Mouse (Mus musculus): ENCODE measurements at regions not wholly inside any gene's neighbourhood (a gene's known extent, or its start where the extent isn't known, plus 50 kb on each side); places are given as distances from the start of the nearest gene placed in this dataset.

GRCm38 (mm10) chr19:51355701-51356100 lies 677.3 kb upstream of the Sorcs1 start:
- TF ChIP-seq CTCF (conservative IDR thresholded peaks at IDR 0.05; ENCODE audit: low read length) (no peak), NANOG (IDR thresholded peaks at IDR 0.05; ENCODE audit: borderline replicate concordance, low read length) (no peak)
